Mouse (Mus musculus) CH12.LX (cell line): ENCODE results near the gene Mms19.

ENCODE experiments used
- CTCF ChIP-seq, 2 experiments: IDR thresholded peaks in 1 of 2; conservative IDR thresholded peaks in 1 of 2; 2 replicates each; pipeline ENCODE4 v1.5.1; 2011 to 2012; ENCODE audit warnings: low read depth in 2 of 2, low read length in 2 of 2, improper control_type of control experiment in 1 of 2, inconsistent platforms in 1 of 2, mild to moderate bottlenecking in 1 of 2, moderate library complexity in 1 of 2
- E2F4 ChIP-seq: IDR thresholded peaks from 2 replicates; pipeline ENCODE4 v1.6.1; 2011; ENCODE audit warnings: low read depth, low read length, improper control_type of control experiment; ENCODE audit not compliant: insufficient replicate concordance
- MYC ChIP-seq: IDR thresholded peaks from 2 replicates; pipeline ENCODE4 v1.6.1; 2011; ENCODE audit warnings: low read depth, mild to moderate bottlenecking, improper control_type of control experiment, low read length
- NRF1 ChIP-seq: IDR thresholded peaks from 2 replicates; pipeline ENCODE4 v1.6.1; 2014; ENCODE audit warnings: low read depth, mild to moderate bottlenecking, inconsistent platforms, low read length, improper control_type of control experiment, moderate library complexity
- POLR2A ChIP-seq: IDR thresholded peaks from 2 replicates; pipeline ENCODE4 v1.6.1; 2011; ENCODE audit warnings: low read depth, mild to moderate bottlenecking, improper control_type of control experiment, low read length
- POLR2AphosphoS2 ChIP-seq: IDR thresholded peaks from 2 replicates; pipeline ENCODE4 v1.6.1; 2011; ENCODE audit warnings: low read depth, low read length, improper control_type of control experiment
- TCF12 ChIP-seq: IDR thresholded peaks from 2 replicates; pipeline ENCODE4 v1.6.1; 2014; ENCODE audit warnings: low read depth, mild to moderate bottlenecking, inconsistent platforms, low read length, improper control_type of control experiment
- USF1 ChIP-seq: IDR thresholded peaks from 2 replicates; pipeline ENCODE4 v1.6.1; 2014; ENCODE audit warnings: low read depth, mild to moderate bottlenecking, inconsistent platforms, low read length, improper control_type of control experiment
- ZC3H11A ChIP-seq: IDR thresholded peaks from 2 replicates; pipeline ENCODE4 v1.6.1; 2012; ENCODE audit warnings: low read depth, mild to moderate bottlenecking, inconsistent platforms, low read length, improper control_type of control experiment

DNA sequence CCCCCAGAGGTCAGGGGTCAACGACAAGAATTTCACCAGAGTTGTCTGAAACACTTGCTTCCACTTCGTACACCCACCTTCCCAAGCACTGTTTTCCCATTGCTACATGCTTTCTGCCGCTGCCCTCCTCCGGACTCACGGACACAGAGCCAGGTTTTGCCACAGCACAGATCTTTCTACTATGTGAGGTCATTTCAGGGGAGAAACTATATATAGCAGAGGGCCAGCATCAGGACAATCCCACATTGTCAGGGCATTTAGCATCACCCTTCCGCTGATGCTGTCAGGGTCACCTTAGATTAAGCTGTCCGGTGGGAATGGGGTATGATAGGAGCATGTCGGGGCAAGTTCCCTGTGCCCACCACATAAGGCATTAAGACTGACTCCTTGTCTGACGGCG is 16.1 kb upstream of the Mms19 start:
- TF ChIP-seq USF1 (no peak), POLR2A (no peak), CTCF (conservative IDR thresholded peaks at IDR 0.05 in 1 of 2, IDR thresholded peaks at IDR 0.05 in 1 of 2; ENCODE audit: low read depth in 2 of 2, low read length in 2 of 2) (no peak), POLR2AphosphoS2 (no peak), ZC3H11A (no peak), NRF1 (no peak), TCF12 (no peak), E2F4 (no peak), MYC (no peak)
